26 mouse cellular contexts compared by ENCODE assay signal in genomic region chr16:58694091-58694490, GRCm38 (mm10). TPM values are rescaled to one million over a fixed set of nuclear protein-coding genes. Genes with fewer than 3 reads are reported as not detected.
DNase-seq lines count a peak whose midpoint lies in the region; ATAC-seq lines count a peak whose summit lies in the region.
"Had no signal": no experiment of that assay in that cellular context is flagged by ENCODE, and none has a peak within 500 bp of the region (broad histone marks: within the 10 kb centered on the region; RNA-seq: fewer than 3 reads in every experiment).

No protein-coding gene starts in this region.

- no peak overlapping the region for H3K27ac ChIP-seq in heart, embryonic 11.5 days (ENCODE audit: low read depth, low read length)
- H3K27ac ChIP-seq: embryonic facial prominence, embryonic 12.5 days; embryonic facial prominence, embryonic 15.5 days; heart, adult 2 months; heart, embryonic 10.5 days; hindbrain, embryonic 12.5 days; hindbrain, embryonic 15.5 days had no signal

- ATAC-seq in heart, embryonic 11.5 days (replicated peaks; ENCODE audit: insufficient number of reproducible peaks, low FRiP score, low TSS enrichment), result no peak
- ATAC-seq: forebrain, embryonic 14.5 days; forebrain, postnatal 0 days; intestine, embryonic 16.5 days had no signal

- H3K36me3 ChIP-seq in heart, embryonic 11.5 days (ENCODE audit: control insufficient read depth, insufficient read depth, low read length), result no peaks in the 10 kb centered on the region
- H3K36me3 ChIP-seq: embryonic facial prominence, embryonic 12.5 days; embryonic facial prominence, embryonic 15.5 days; heart, embryonic 10.5 days; hindbrain, embryonic 12.5 days; hindbrain, embryonic 15.5 days had no signal

- H3K9ac ChIP-seq in heart, embryonic 11.5 days (ENCODE audit: low read depth, low read length), result no peak overlapping the region
- H3K9ac ChIP-seq: embryonic facial prominence, embryonic 12.5 days; embryonic facial prominence, embryonic 15.5 days; forebrain, postnatal 0 days; hindbrain, embryonic 12.5 days; hindbrain, embryonic 15.5 days had no signal

- no peak overlapping the region for H3K4me3 ChIP-seq in heart, embryonic 11.5 days (ENCODE audit: low read depth, low read length)
- H3K4me3 ChIP-seq: embryonic facial prominence, embryonic 12.5 days; embryonic facial prominence, embryonic 15.5 days; heart, adult 2 months; heart, embryonic 10.5 days; hindbrain, embryonic 12.5 days; hindbrain, embryonic 15.5 days had no signal

- 87% methylated on average over 5 of the region's 5 CpGs for WGBS in heart, embryonic 11.5 days (ENCODE audit: insufficient replicate concordance)

- DNase-seq in heart, adult 11 months, result peak; percentile 22
- DNase-seq in induced T-regulatory cell, adult 2 months (ENCODE audit: low read depth), result peak; percentile 73
- peak; percentile 33 to 51 for DNase-seq in natural killer cell, adult 2 months (ENCODE audit: low spot score in 2 of 2)
- DNase-seq in left cerebral cortex, adult 11 months (ENCODE audit: low spot score), result no peak
- no peak for DNase-seq in lung, postnatal 36 days
- DNase-seq: adrenal gland, postnatal 10 days; adrenal gland, postnatal 36 days; cerebellum, adult 2 months; cerebellum, adult 9-11 months; cerebellum, postnatal 25 days; forebrain, postnatal 0 days; gastrocnemius, postnatal 25 days; heart, adult 2 months had no signal

- H3K27me3 ChIP-seq in heart, embryonic 11.5 days (ENCODE audit: control insufficient read depth, insufficient read depth, low read length), result no peaks in the 10 kb centered on the region
- H3K27me3 ChIP-seq: embryonic facial prominence, embryonic 12.5 days; embryonic facial prominence, embryonic 15.5 days; hindbrain, embryonic 12.5 days; hindbrain, embryonic 15.5 days had no signal

- no peaks in the 10 kb centered on the region for H3K4me1 ChIP-seq in heart, embryonic 11.5 days (ENCODE audit: control insufficient read depth, insufficient read depth, low read length)
- H3K4me1 ChIP-seq: embryonic facial prominence, embryonic 12.5 days; embryonic facial prominence, embryonic 15.5 days; heart, embryonic 10.5 days; hindbrain, embryonic 12.5 days; hindbrain, embryonic 15.5 days had no signal

- H3K9me3 ChIP-seq in heart, embryonic 11.5 days (replicated peaks; ENCODE audit: control insufficient read depth, low read length), result no peaks in the 10 kb centered on the region
- H3K9me3 ChIP-seq: embryonic facial prominence, embryonic 12.5 days; embryonic facial prominence, embryonic 15.5 days; heart, embryonic 10.5 days; hindbrain, embryonic 12.5 days; hindbrain, embryonic 15.5 days had no signal

- H3K4me2 ChIP-seq in heart, embryonic 11.5 days, result no peak overlapping the region
- H3K4me2 ChIP-seq: embryonic facial prominence, embryonic 12.5 days; embryonic facial prominence, embryonic 15.5 days; hindbrain, embryonic 12.5 days; hindbrain, embryonic 15.5 days had no signal

RNA-seq across cellular contexts. Expression of gene Cpox, which starts 24.0 kb away (rescaled TPM):
- polyA plus RNA-seq in heart, embryonic 11.5 days (2014; fragmentation: Nextera tagmentation; extraction: Ambion mirVana), result 45.7 and 67.7 TPM in 2 replicates

RNA-seq across cellular contexts. Expression of gene Gpr15, which starts 24.8 kb away (rescaled TPM):
- polyA plus RNA-seq in heart, embryonic 11.5 days (2014; fragmentation: Nextera tagmentation; extraction: Ambion mirVana), result not detected in 2 replicates
- polyA plus RNA-seq: cerebellum, adult 2 months; embryonic facial prominence, embryonic 12.5 days; forebrain, embryonic 11.5 days; forebrain, embryonic 14.5 days; forebrain, postnatal 0 days; gonadal fat pad, adult 2 months; heart, embryonic 10.5 days; heart, embryonic 14.5 days; hindbrain, embryonic 12.5 days; hindbrain, embryonic 15.5 days had no signal

RNA-seq across cellular contexts. Expression of gene Cldnd1, which starts 33.6 kb away (rescaled TPM):
- polyA plus RNA-seq in heart, embryonic 11.5 days (2014; fragmentation: Nextera tagmentation; extraction: Ambion mirVana), result 113 and 122 TPM in 2 replicates

RNA-seq across cellular contexts. Expression of gene E330017A01Rik, which starts 55.6 kb away (rescaled TPM):
- polyA plus RNA-seq in heart, embryonic 11.5 days (2014; fragmentation: Nextera tagmentation; extraction: Ambion mirVana), result not detected in 2 replicates
- polyA plus RNA-seq: cerebellum, adult 2 months; embryonic facial prominence, embryonic 12.5 days; embryonic facial prominence, embryonic 15.5 days; forebrain, embryonic 11.5 days; forebrain, embryonic 14.5 days; forebrain, postnatal 0 days; frontal cortex, adult 2 months; gonadal fat pad, adult 2 months; heart, adult 2 months; heart, embryonic 10.5 days; heart, embryonic 14.5 days; heart, postnatal 0 days; hindbrain, embryonic 12.5 days; intestine, embryonic 16.5 days had no signal

Comparison
In these comparisons a context has a peak if more than half of its experiments do, and no peak if none do; other contexts are left out.
1. DNase-seq: peak in heart, adult 11 months (single experiment), induced T-regulatory cell, adult 2 months (single experiment) and natural killer cell, adult 2 months (2 of 2); none in left cerebral cortex, adult 11 months (single experiment) and lung, postnatal 36 days (single experiment).